Mouse (Mus musculus) embryo, embryonic 10.5 days (tissue): ENCODE measurements at regions not wholly inside any gene's neighbourhood (a gene's known extent, or its start where the extent isn't known, plus 50 kb on each side); places are given as distances from the start of the nearest gene placed in this dataset.

Experiments used
- DNase-seq: peaks from one replicate; pipeline ENCODE4 v3.0.0-alpha.2; 2015; ENCODE audit warnings: low spot score

DNA sequence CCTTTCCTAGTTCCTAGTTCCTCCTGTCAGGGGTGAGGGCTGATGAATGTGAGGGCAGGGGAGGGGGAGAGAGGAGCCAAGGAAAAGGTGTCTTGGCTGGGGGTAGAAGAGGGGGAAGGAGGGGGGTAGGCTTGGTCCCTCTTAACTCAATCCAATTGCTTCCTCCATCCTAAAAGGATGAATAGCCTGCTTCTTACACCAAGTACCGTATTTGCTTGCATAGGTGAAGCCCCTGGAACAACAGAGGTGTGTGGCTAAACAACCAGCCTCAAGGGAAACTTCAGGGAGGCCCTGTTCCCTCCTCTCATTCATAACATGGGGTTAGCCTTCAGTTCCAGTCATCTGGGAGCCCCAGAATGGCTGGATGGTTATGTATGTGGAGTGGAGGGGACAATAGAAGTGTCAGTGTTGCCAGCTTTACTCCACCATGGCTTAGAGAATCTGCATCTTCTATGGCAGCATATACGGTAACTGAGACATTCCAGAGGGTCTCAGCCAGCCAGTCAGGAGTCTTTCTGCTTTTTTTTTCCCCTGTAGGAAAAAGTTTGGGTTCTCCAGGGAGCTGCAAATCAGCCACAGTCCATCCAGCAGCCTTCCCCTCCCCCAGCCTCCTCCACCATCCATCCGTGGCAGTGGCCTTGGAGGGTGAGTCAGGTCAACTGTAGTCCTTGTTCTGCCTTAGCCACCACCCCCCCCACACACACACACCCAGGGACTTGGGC, 100.2 kb upstream of the Ccnd2 start:
- DNase-seq: peak; percentile 87

DNA sequence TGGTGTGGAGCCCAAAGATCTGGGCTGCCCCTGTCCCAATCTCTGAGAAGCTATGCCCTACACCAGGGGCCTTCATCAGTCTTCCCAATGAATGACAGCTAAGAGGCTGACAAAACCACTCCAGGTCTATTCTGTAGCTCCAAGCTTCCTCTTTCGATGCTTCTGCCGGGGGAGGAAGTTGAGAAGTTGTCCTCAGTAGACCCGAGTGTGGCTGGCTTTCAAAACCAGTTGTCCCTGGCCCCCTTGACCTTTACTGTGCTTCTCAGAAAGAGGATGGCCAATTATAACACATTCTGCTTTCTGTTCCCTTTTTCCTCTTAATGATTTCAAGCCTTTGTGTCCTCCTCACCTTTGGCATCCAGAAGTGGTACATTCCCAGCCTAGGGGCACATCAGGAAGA, 101.9 kb upstream of the Ccnd2 start:
- DNase-seq: no peak

DNA sequence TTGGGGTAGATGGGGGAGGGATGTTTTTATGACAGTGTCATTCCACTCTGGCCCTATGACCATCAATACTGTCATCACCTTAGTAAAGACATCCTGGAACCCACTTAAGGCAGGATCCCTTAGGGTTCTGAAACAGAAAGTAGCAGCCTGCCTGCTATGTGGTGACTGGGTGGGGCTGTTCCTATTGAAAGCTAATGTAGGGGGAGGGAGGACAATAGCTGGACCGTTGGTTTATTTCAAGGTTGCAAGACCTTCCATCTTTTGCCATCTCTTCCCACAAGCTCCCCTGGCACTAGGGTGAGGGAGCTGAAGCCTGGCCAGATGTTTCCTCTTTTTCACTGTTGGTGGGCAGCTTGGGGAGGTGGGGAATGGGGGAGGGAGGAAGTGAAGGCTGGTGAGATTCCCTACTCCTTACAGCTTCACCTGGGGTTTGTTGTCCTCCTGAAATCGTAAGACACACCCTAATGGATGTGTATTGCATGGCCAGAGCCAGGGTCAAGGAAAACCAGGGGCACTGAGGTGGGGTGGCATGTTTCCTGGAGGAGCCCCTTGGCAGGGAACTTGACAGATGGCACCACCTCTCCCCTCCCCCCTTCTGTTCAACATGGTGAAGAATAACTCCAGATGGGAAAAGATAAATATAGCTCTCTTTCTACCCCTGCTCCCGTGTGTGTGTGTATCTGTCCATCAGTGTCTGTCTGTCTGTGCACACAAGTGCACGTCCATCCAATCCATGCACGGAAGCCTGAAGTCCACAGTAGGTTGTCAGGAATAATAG, 112.1 kb upstream of the Ccnd2 start:
- no peak for DNase-seq

DNA sequence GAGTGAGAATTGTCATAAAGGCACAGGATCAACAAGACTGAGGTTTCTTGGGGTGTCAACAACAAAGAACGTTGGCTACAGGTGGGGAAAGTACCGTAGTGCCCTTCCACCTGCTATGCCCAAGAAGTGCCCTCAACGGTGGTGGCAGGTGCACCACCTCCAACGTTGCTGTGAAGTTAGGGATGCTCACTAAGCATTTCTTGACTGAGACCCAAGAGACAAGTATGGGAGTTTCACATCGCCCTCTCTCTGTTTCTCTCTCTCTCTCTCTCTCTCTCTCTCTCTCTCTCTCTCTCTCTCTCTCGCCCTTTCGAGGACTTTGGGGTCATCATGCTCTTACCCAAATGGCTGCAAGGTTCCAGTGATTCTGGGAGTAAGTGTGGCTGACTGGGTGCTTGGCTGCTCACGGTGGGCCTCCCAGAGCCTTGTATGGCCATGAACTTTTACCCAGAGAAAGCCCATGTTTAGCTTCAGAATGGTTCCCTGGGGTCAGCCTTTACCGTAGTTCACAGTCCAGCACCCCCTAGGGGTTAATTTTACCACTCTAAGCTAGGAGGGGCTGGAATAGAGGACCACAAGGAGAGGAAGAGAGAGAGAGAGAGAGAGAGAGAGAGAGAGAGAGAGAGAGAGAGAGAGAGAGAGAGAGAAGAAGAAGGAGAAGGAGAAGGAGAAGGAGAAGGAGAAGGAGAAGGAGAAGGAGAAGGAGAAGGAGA, 113.2 kb upstream of the Ccnd2 start:
- DNase-seq: peak; percentile 33

DNA sequence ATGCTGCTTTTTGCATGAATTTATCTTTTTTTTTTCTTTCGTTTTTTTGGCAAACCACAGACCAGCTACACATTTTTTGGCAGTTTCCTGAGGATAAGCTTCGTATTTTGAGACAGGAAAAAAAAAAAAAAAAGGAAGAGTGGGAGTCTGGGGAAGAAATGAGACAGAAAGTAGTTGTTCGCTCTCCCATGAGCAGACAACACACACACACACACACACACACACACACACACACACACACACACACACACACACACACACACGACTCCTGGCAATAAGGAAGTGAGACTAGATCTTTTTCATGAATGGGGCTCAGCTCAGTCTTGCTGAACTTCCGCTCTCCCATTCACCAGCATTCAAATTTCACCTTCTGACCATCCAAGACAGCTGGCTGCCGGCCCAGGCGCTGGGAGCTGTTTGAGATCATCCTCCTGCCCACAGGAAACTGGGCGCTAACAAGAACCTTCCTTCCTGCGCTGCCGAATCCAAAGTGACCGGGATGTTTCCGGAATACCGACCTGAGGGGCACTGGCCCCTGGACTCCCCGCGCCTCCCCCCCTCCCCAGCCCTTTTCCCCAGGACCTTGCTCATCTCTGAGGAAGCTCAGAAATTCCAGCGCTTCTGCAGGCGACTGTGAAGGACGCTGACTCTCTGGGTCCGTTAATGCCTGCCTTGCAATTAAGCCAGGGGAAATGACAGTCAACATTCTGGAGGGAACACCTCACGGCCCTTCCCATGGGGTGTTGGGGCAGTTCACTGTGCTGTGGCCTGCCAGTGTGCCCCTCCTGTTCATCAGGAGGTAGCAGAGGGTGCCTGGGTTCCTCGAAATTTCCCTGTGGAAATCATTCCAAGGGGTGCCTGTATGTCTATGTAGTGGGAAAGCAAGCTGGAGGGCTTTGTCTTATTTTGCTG, 114.2 kb upstream of the Ccnd2 start:
- peak; percentile 73 for DNase-seq

DNA sequence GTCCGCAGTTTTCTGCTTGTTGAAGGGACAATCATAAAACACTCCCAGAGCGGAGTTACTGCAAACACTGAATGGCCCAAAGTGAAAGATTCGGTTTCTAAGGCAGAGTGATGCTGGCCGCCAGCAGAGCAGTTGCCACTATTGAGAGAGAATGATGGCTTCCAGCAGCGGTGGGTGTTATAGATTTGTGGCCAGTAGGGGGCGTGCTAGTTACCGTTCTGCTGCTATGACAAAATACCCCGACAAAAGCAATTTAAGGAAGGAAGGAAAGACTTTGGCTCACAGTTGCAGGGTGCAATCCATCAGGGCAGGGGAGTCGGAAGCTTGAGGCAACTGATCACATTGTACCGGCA, 114.8 kb upstream of the Ccnd2 start:
- DNase-seq: peak; percentile 60

DNA sequence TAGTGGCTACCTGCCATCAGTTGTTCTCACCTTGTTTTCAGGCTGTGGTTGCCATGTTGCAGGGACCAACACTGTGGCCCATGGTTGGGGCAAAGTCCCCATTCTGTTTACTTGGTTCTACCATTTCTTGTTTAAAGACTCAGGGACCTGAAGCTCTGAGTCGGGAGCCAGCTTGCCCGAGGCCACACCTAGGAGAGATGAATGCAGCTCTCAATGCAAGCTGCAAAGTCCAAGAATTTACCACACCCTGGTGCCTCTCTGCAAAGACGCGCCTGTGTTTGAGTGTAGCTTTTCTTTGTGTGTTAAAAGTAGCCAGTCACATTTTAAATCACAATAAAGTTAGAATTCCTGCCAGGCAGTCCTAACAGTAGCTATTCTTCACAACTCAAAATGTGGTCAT, 117.0 kb upstream of the Ccnd2 start:
- no peak for DNase-seq

DNA sequence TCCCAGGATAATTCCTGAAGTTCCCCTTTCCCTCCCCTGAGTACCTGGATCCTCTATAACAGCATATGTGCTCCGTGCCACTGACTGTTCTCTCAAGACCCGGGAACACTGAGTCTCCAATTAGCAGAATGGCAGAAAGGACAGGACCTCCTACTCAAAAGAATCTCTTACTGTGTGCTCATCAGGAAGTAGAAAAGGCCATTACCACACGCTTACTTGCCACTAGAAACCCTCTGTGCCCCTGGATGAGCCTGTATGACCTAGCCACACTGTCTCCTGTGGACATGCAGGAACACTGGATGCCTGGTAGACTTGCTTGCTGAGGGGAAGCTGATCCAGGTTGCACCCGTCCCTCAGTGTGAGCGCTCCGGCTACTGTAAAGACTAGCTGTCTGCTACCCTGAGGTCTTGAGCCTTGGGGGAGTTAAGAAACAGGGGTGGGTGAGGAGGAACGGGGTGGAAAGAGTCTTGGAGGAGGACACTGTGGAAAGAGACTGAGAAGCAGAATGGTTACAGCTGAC, 117.6 kb upstream of the Ccnd2 start:
- DNase-seq: no peak

DNA sequence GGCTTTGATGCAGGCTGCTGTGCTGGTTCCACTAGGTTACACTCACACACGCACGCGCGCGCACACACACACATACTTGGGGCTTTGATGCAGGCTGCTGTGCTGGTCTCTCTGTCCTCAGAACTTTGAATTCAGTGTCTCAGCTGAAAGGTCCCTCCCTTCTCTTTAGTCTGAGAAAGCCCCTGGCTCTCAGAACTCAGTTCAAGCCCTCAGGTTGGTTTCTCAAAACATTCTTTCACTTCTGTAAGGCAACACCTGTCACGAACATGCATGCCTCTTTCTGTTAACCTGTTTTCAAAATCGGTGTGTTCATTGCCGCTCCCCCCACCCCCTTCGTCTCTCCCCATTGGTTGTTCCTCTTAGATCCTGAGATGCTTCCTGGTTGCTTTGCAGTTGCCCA, 118.8 kb upstream of the Ccnd2 start:
- no peak for DNase-seq

DNA sequence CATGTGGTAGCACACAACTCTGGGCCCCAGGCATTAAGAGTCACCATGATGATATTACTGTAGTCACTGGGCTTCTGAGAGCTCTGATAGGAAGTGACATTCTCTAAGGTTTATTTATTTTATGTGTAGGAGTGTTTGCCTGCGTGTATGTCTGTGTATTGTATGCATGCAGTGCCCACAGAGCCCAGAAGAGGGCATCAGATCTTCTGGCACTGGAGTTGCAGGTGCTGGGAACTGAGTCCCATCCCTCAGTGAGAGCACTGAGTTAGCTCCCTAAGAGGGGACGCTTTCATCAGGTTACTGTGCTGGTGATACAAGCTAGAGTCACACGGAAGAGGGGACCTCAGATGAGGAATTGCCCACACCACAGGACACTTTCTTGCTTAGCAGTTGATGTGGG, 119.4 kb upstream of the Ccnd2 start:
- no peak for DNase-seq

DNA sequence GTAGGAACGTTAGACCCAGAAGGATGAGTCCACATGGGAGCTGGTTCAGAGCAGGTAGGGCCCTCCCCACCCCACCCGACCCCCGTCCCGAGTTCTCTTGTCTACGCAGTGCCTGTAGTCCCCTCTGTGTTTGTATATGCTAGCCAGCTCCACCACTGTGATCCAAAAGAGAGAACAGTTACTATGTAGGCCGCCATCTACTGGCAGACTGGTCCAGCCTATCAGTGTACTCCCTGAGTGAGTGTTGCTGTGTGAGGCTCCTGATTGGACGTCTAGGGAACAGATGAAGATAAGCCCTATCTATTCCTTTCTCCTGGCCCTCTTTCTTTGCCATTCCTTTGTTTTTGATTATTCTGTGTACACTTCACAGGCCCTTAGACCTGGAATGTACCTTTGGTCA, 120.6 kb upstream of the Ccnd2 start:
- DNase-seq: peak; percentile 42

DNA sequence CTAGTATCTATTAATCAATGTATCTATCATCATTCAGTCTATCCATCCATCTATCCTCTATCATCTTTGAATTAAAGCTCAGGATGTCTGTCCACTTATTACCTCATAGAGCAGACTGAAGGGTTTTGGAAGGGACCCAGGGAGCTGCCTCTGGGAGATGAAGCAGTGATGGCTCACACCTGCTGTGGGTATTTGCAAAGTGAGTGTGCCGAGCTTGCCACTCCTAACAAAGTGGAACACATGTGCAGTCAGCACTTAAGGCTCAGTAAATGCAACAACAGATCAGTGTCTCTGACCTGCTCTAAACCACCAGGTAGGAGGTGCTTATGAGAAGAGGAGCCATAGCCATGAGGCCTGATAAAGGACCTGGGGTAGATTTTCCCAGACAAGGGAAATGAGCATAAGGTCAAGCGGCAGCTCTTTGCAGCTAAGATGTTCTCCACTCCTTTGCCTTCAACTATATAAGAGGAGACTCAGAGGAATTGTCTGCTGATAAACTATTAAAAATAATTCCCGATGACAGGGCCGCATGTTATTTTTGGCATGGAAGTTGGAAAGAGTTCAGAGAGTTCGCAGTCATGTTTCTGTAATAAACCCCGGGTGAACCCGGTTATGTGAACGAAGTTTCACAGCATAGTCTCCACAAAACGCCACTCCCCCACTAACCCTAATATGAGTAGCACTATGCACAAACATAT, 122.9 kb upstream of the Ccnd2 start:
- DNase-seq: no peak

DNA sequence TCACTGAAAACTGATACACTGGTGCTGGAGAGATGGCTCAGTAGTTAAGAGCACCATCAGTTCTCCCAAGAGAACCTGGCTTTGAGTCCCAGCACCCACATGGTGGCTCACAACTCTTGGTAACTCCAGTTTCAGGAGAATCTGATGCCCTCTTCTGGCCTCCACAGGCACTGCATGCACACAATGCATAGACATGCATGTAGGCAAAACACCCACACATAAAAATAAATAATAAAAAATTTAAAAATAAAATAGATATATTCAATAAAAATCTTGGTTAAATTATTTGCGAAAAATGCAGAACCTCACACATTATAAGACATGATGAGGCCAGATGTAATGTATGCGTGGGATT, 123.4 kb upstream of the Ccnd2 start:
- DNase-seq: no peak

DNA sequence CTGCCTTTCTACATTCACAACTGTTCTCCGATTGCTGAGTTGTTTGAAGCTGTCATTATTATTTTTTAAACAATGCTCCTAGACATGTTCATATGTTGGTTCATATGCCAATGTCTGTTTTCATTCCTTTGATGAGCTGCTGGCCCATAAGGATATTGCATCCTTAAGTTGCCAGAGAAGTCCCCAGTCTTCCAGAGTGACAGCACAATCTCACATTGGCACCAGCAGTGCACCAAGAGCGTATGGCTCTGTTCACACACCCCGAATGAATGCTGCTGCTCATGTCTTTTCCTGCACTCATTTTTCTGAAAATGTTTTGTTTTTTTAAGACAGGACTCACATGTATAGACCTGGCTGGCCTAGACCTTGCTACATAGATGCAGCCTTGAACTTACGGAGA, 124.4 kb upstream of the Ccnd2 start:
- DNase-seq: no peak

DNA sequence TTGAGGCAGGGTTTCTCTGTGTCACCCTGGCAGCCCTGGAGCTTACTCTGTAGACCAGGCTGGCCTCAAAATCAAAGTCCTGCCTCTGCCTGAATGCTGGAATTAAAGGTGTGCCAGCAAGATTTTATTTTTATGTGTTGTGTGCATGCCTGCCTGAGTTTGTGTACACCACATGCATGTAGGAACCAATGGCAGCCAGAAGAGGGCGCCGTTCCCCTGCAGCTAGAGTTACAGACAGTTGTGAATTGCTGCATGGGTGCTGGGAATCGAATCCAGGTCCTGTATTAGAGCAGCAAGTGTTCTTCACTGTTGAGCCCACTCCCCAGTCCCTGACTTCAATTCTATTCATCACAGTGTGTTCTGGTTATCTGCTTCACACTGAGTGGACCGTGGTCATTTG, 126.4 kb upstream of the Ccnd2 start:
- DNase-seq: no peak

DNA sequence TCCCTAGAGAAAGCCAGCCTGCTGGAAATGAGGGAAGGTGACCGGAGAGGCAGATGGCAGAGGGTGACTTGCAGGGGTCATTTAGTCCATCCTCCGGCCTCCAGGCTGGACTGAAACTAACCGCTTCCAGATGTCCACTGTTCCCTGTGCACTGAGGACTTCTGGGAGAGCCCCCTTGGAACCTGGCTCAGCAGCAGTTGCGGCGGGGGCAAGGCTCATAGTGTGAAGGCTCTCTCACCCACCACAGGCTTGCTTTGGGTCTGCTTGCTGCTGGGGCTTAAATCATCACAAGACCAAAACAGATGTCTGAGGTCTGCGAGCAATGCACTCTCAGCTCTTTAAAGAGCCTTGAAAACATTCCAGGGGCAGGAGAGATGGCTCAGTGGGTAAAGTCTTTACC, 132.2 kb upstream of the Ccnd2 start:
- DNase-seq: peak; percentile 70

DNA sequence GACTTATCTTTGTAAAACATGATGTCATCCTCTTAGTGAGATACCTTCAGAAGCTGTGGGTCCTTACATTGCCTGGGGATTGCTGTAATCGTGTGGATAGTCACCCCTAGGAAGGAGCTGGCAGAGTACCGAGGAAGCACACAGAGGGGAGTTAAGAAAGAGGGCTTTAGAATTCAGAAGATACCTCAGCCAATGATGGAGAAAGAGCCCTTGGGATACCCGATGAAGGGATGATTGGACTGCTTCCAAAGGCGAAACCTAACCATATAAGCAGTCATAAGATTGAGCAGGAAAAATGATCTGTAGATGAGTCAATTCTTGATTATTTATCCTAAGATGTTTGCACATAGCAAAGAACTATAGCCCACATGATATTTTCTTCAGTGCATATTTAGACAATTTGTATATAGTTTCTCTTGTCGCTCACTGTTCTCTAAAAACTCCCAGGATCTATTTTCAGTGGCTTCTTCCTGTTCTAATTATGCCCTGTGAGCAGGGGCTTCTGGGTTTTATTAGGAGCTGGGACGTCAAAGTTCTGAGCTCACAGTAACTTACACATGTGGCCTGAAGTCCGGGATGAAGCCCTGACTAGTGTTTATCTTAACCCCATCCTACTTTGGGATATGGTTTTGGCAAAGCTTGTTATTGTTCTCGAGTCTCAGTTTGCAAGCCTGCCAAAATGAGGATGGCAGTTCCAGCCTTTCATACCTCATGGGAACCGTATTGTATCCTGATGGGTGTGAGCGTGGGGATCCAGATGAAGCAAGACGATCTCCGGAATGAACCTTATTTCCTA, 134.9 kb upstream of the Ccnd2 start:
- no peak for DNase-seq

DNA sequence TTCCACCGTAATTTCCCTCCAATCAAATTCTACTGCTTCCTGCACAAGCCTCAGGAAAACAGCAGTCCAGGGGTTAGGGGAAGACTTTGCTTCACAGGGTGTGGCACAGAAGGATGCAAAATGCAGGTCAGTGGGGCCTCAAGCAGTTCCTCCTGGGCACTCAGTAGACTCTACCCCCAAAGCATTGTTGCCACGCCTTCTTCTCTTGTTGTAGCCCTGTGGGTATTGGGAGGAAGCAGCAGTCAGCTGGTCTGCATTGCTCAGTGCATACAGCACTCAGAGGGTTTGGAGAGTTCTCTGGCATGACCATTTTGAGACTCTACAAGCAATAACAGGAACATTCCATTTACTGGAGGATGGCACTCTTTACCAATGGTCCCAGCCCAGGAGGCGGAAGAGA, 137.0 kb upstream of the Ccnd2 start:
- DNase-seq: no peak

DNA sequence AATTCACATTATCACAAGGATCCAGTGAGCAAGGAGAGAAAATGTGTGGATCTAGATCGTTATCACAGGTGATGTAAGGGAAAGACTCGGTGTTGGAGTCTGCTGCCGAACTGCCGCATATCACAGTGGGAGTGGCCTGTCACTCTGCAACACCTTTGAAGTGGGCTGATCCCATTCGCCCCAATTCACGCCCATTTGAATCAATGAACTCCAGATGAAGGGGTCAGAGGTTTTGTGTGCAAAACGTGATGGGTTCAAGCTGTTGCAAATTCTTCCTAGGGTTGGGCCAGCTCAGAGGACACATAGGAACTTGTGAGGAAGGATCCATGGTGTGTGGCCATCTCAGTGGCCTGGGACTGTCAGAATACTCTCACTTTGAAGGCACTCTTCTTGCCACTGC, 139.9 kb upstream of the Ccnd2 start:
- DNase-seq: peak; percentile 46

DNA sequence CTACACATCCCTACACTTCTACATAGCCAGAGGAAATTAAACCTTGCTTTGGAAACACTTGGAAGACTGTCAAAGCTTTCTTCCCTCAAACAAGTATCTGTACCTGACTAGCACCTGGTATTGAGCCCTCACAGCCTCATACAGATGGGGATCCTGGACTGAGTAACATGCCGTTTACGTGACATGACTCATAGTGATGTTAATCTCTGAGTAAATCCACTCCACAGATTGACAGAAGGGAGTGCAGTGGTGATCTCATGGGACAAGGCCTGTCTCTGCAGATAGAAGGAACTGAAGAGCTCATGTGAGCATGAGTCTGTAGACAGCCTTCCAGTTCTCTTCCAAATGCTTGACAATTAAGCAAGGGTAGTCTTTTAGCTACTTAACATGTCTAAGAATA, 141.8 kb upstream of the Ccnd2 start:
- DNase-seq: no peak

DNA sequence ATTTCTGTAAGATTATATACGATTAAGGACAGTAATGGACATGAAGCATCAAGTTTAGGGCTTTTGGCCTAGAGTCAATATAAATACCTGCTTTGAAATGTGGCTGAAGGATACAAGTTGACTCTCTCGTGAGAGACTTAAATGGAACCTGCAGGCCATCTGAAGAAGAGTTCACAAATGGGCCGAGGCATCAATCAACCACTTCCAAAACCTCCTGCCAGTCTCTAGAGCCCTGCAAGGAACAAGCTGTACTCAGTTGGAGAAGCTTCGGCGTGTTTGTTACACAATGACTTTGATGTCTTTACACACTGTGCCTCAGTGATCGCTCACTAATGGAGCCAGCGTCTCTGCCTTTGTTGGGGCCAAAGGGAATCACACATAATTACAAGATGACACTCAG, 146.1 kb upstream of the Ccnd2 start:
- DNase-seq: no peak
